Mouse (Mus musculus): ENCODE data around the gene Rimbp2. TPM values are rescaled to one million over a fixed set of nuclear protein-coding genes. Genes with fewer than 3 reads are reported as not detected.

Rimbp2 gene
- total RNA-seq, 2 experiments from 2014 or later = 118 to 159 TPM

Other genes starting within 250 kb of the Rimbp2 start
- 10 to 100 TPM; 24.0 to 34.7 TPM for gene Stx2, start 55.1 kb upstream of the Rimbp2 start, total RNA-seq (2021)
- 100 to 1,000 TPM; 141 to 171 TPM for gene Ran, start 66.6 kb upstream of the Rimbp2 start, total RNA-seq (2021)
- gene Adgrd1, start 143.3 kb upstream of the Rimbp2 start, total RNA-seq (2021) = under 1 TPM; 0.32 to 0.63 TPM

Data from layer of hippocampus, postnatal 25 days (tissue).